Mouse (Mus musculus): ENCODE data around the gene Otud4.
A peak's percentile ranks its signal among the peaks of the same experiment; 100 is the strongest.

DNA sequence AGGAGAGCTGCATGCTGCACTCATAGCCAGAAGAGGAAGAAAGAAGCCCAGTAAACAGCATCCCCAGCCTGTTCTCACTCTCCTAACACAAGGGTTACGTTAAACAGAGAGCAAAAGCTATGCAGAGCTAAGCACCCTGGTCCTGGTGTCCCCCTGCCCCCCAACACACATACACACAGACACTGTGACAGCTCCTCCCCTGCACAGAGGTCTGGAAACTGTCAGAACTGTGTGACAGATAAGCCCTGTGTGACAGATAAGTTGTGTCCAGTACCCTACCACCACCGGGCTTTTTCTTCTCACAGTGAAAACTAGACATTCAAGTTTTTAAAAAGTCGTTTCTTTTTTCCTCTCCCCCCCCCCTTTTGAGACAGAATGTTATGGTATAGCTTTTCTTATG is 19.4 kb upstream of the Otud4 start:
- TF ChIP-seq CTCF (IDR thresholded peaks at IDR 0.05; ENCODE audit: low read depth) (no peak), EP300 (IDR thresholded peaks at IDR 0.05; ENCODE audit: low read depth) (peak; percentile 78; the same call in 1 of the 2 replicates)

Data from heart, postnatal 0 days (tissue).